Mouse (Mus musculus) left cerebral cortex, adult 11 months (tissue): ENCODE measurements at regions not wholly inside any gene's neighbourhood (a gene's known extent, or its start where the extent isn't known, plus 50 kb on each side); places are given as distances from the start of the nearest gene placed in this dataset.

Experiments
- DNase-seq: peaks from one replicate; pipeline ENCODE4 v3.0.0; 2022; ENCODE audit warnings: low spot score

- DNase-seq = peak; percentile 31
These were observed 119.2 kb upstream of the Ccdc122 start for GRCm38 (mm10) chr14:76917139-76917929.

- no peak for DNase-seq
These were observed 122.7 kb upstream of the Ccdc122 start for GRCm38 (mm10) chr14:76913850-76914249.

GRCm38 (mm10) chr14:76912301-76913001 is 124.1 kb upstream of the Ccdc122 start:
- no peak for DNase-seq

GRCm38 (mm10) chr14:76911271-76911670 is 125.3 kb upstream of the Ccdc122 start:
- DNase-seq = no peak

- DNase-seq = no peak
These were observed 126.4 kb upstream of the Ccdc122 start for GRCm38 (mm10) chr14:76910186-76910585.

- no peak for DNase-seq
These were observed 128.6 kb upstream of the Ccdc122 start for GRCm38 (mm10) chr14:76907941-76908340.

- no peak for DNase-seq
These were observed 133.4 kb upstream of the Ccdc122 start for GRCm38 (mm10) chr14:76902962-76903757.

- no peak for DNase-seq
These were observed 135.1 kb upstream of the Ccdc122 start for GRCm38 (mm10) chr14:76901490-76901889.

- no peak for DNase-seq
These were observed 137.2 kb upstream of the Ccdc122 start for GRCm38 (mm10) chr14:76899331-76899730.

GRCm38 (mm10) chr14:76887708-76888107 is 148.9 kb upstream of the Ccdc122 start:
- no peak for DNase-seq

- DNase-seq = no peak
These were observed 149.4 kb upstream of the Ccdc122 start for GRCm38 (mm10) chr14:76887201-76887600.

- DNase-seq = no peak
These were observed 153.3 kb upstream of the Ccdc122 start for GRCm38 (mm10) chr14:76883231-76883651.

GRCm38 (mm10) chr14:76882711-76883171 is 153.8 kb upstream of the Ccdc122 start:
- DNase-seq = no peak

- no peak for DNase-seq
These were observed 155.7 kb upstream of the Ccdc122 start for GRCm38 (mm10) chr14:76880851-76881250.

GRCm38 (mm10) chr14:76877306-76877705 is 159.3 kb upstream of the Ccdc122 start:
- no peak for DNase-seq

- DNase-seq = no peak
These were observed 160.6 kb upstream of the Ccdc122 start for GRCm38 (mm10) chr14:76876015-76876414.

GRCm38 (mm10) chr14:76875266-76875900 is 161.2 kb upstream of the Ccdc122 start:
- no peak for DNase-seq

GRCm38 (mm10) chr14:76874542-76875265 is 161.9 kb upstream of the Ccdc122 start:
- no peak for DNase-seq

- no peak for DNase-seq
These were observed 162.9 kb upstream of the Ccdc122 start for GRCm38 (mm10) chr14:76873684-76874083.

- no peak for DNase-seq
These were observed 163.6 kb upstream of the Ccdc122 start for GRCm38 (mm10) chr14:76872976-76873375.

GRCm38 (mm10) chr14:76872510-76872909 is 164.1 kb upstream of the Ccdc122 start:
- DNase-seq = no peak
